Mouse (Mus musculus): ENCODE measurements around the gene Nr1h5. TPM values are rescaled to one million over a fixed set of nuclear protein-coding genes. Genes with fewer than 3 reads are reported as not detected.

The Nr1h5 gene
- polyA plus RNA-seq, 1 experiment: not detected

DNA sequence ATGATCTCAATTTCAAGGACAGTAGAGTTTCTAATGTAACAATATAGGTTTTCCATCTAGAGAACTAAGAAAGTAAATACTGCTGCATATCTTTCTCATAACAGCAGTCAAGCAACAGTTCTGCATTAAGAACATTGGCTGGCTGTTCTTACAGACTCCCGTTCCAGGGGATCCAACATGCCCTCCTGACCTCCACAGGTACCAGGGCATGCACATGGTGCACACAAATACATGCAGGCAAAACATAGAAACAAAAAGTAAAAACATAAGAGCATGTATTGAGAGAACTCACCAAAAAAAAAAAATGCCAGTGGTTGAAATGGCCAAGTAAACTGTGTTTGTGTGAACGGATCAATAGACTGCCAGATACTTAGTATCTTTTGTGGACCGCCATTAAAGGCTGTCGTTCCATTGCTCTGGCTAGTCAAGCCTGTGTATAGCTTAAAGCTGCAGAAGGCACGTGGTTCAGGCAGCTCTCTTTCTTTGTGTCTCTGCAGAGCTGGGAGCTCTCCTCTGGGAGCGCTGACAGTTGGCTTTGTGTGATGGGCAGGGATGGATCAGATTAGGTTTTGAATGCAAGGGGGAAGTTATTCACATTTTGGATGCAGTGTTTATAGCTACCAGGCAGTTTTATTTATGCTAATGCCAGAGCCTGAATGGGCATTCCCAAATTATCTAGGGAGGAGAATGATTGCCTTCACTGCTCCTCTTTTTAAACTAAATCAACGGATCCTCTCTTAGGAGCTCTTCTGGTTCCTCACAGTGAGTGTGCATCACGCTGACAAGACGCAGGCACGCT is 15.8 kb upstream of the Nr1h5 start:
- TF ChIP-seq POLR2A (IDR thresholded peaks at IDR 0.05; ENCODE audit: low read depth, low read length): no peak
- TF ChIP-seq CTCF (IDR thresholded peaks at IDR 0.05; ENCODE audit: borderline replicate concordance, insufficient read depth, low read length): no peak
- Histone ChIP-seq H3K4me3 (ENCODE audit: insufficient read depth, low read length) (no peak overlapping the region), H3K4me1 (ENCODE audit: control insufficient read depth, insufficient read depth, low read length) (no peaks in the 10 kb centered on the region), H3K27ac (ENCODE audit: insufficient read depth, low read length) (no peak overlapping the region)

DNA sequence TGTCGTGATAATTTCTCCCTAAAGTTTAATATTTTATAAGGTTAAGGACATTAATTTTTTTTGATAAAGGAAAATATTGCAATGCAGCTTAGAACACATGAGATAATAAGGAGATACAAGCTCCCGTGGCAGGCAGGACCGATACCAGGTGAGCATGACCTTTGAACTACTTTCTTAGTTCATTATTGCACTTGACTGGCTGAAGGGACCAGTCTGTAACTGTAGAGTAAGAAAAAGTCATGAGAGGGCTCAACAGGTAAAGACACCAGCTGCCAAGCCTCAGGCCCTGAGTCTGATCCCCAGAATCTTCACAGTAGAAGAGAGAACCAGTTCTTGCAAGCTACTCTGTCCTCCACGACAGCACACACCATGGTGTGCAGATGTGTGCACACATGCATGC is 13.0 kb upstream of the Nr1h5 start:
- TF ChIP-seq CTCF (IDR thresholded peaks at IDR 0.05; ENCODE audit: borderline replicate concordance, insufficient read depth, low read length) (no peak), POLR2A (IDR thresholded peaks at IDR 0.05; ENCODE audit: low read depth, low read length) (no peak)
- H3K27ac ChIP-seq (ENCODE audit: insufficient read depth, low read length): no peak overlapping the region
- no peaks in the 10 kb centered on the region for H3K4me1 ChIP-seq (ENCODE audit: control insufficient read depth, insufficient read depth, low read length)
- no peak overlapping the region for H3K4me3 ChIP-seq (ENCODE audit: insufficient read depth, low read length)

DNA sequence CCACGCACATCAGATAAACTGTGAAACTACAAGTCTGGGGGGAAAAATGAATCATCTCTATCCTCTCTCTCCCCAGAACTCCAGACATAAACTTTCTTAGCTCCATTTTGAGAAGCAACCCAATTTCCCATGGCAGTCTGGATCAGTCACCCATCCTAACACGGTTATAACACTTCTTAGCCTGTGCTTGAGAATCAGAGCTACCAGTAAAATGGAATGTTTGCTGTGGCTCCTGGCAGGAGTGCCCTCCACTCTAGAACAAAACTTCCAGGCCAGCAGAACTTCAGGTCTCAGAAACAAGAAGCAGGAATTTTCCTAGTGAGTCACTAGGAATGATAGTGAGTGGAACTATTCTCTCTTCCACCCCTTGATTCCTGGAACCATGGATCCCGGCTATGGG is 6.6 kb upstream of the Nr1h5 start:
- TF ChIP-seq POLR2A (IDR thresholded peaks at IDR 0.05; ENCODE audit: low read depth, low read length) (no peak), CTCF (IDR thresholded peaks at IDR 0.05; ENCODE audit: borderline replicate concordance, insufficient read depth, low read length) (no peak)
- Histone ChIP-seq H3K27ac (ENCODE audit: insufficient read depth, low read length) (peak overlapping the region; percentile 80), H3K4me3 (ENCODE audit: insufficient read depth, low read length) (no peak overlapping the region), H3K4me1 (ENCODE audit: control insufficient read depth, insufficient read depth, low read length) (peaks cover 6% of the 10 kb centered on the region)

DNA sequence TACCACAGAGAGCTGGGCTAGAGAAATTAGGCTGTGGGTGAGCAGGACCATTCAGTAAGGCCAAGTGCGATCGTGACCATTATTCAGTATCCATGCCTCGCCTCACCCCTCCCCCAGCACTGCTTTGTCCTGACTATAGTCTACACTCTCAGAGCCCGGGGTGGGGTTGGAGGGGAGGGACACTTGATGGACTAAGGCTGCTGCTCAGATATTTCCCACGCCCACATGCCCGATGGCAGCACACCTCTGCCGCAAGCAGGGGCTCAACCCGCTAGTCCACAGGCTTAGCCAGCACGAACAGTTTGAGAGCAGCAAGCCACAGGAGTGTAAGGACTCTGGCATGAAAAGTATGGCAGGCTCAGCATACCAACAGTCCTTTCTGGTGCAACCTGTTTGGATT is 6.1 kb upstream of the Nr1h5 start:
- peak overlapping the region; percentile 80 for H3K27ac ChIP-seq (ENCODE audit: insufficient read depth, low read length)
- TF ChIP-seq POLR2A (IDR thresholded peaks at IDR 0.05; ENCODE audit: low read depth, low read length): no peak
- no peak for TF ChIP-seq CTCF (IDR thresholded peaks at IDR 0.05; ENCODE audit: borderline replicate concordance, insufficient read depth, low read length)
- H3K4me1 ChIP-seq (ENCODE audit: control insufficient read depth, insufficient read depth, low read length): peaks cover 6% of the 10 kb centered on the region
- H3K4me3 ChIP-seq (ENCODE audit: insufficient read depth, low read length): no peak overlapping the region

DNA sequence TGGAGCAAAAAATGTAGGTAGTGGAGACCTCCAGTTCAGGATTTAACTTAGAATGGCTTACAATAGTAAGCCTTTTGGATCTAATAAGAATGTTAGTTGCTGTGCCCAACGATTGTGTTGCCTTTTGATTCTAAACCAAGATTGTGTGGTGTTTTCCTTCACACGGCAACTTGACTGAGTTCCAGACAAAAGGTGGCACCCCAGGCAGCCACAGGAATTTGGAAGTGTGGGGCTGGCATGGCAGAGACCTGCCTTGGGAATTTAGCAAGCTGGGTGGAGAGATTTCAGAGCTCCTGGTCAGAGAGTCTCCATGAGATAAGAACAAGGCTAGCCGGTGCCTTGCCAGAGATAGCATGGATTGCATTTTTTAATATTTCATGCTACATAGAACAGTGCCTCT is 8.3 kb downstream of the Nr1h5 start:
- H3K27ac ChIP-seq (ENCODE audit: insufficient read depth, low read length): no peak overlapping the region
- TF ChIP-seq POLR2A (IDR thresholded peaks at IDR 0.05; ENCODE audit: low read depth, low read length) (no peak), CTCF (IDR thresholded peaks at IDR 0.05; ENCODE audit: borderline replicate concordance, insufficient read depth, low read length) (no peak)
- H3K4me1 ChIP-seq (ENCODE audit: control insufficient read depth, insufficient read depth, low read length): no peaks in the 10 kb centered on the region
- H3K4me3 ChIP-seq (ENCODE audit: insufficient read depth, low read length): no peak overlapping the region

DNA sequence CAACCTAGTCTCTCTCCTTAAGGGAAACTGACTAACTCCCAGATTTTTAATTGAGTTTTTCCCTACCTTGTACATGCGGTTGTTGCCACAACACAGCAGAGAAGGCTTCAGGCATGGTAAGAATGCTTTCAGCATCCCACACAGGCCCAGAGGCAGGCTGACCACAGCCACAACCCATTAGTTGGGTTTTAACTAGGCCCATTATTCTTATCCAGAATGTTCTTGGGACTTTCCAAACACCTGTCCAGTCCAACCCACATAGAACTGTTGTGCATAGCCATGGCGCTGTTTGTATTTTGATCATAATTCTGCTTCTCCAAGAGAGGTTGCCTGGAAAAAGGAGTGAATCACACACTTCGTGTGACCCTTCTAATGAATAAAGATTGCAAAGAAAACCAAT is 8.8 kb downstream of the Nr1h5 start:
- TF ChIP-seq POLR2A (IDR thresholded peaks at IDR 0.05; ENCODE audit: low read depth, low read length): no peak
- TF ChIP-seq CTCF (IDR thresholded peaks at IDR 0.05; ENCODE audit: borderline replicate concordance, insufficient read depth, low read length): no peak
- H3K4me3 ChIP-seq (ENCODE audit: insufficient read depth, low read length): no peak overlapping the region
- no peak overlapping the region for H3K27ac ChIP-seq (ENCODE audit: insufficient read depth, low read length)
- H3K4me1 ChIP-seq (ENCODE audit: control insufficient read depth, insufficient read depth, low read length): no peaks in the 10 kb centered on the region

DNA sequence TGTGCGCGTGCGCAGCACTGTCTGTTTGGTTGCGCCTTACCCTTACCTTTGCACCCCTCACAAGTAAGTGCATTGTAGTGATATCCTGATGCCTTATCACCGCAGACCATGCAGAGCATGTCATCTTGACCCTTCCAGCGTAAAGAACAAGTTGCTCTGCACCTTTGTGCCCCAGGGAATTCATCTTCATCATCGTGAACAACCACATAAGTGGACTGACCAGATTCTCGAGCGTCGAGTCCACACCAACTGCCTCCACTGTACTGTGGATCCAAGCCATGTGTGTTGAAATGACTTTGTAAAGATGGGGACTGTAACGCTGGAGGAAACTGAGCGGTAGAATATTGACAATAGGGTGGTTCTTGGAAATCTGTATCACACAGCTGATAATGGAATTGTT is 9.5 kb downstream of the Nr1h5 start:
- H3K27ac ChIP-seq (ENCODE audit: insufficient read depth, low read length): no peak overlapping the region
- no peak for TF ChIP-seq POLR2A (IDR thresholded peaks at IDR 0.05; ENCODE audit: low read depth, low read length)
- TF ChIP-seq CTCF (IDR thresholded peaks at IDR 0.05; ENCODE audit: borderline replicate concordance, insufficient read depth, low read length): no peak
- H3K4me1 ChIP-seq (ENCODE audit: control insufficient read depth, insufficient read depth, low read length): no peaks in the 10 kb centered on the region
- no peak overlapping the region for H3K4me3 ChIP-seq (ENCODE audit: insufficient read depth, low read length)

DNA sequence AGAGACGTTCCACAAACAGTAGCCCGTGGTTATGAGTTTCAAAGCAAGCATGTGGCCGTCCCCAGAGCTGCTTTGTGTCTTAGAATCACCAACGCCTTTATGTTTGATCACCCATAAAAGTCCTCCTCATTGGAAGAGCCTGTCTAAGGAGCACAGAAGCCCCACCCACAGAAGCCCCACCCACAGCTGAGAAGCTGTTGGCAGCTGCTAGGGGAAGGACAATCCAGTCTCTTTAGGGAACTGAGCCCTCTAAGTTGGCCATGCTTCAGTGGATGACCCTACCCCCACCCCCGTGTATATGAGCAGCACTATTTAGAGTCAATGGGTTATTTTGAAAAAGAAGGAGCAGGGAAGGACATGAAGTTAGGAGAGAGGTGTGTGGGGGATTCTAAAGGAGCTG is 17.1 kb downstream of the Nr1h5 start:
- TF ChIP-seq CTCF (IDR thresholded peaks at IDR 0.05; ENCODE audit: borderline replicate concordance, insufficient read depth, low read length) (no peak), POLR2A (IDR thresholded peaks at IDR 0.05; ENCODE audit: low read depth, low read length) (no peak)

DNA sequence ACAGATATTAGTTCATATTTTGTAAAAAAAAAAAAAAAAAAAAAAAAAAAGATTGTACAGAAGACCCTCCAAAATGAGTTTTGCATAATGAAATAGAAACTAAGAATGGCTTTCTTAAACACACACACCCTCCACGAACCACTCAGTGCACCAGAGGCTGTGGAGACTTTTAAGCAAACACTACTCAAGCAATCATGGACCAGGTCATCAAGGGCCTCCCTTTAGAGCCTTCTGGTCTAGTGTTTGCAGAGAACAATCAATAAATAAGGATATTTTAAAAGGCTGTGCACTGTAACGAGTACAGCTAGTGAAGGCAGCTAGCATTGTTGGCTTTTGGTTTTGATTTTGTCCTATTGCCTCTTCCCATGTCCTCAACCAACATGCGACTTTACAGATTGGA is 17.6 kb downstream of the Nr1h5 start:
- TF ChIP-seq POLR2A (IDR thresholded peaks at IDR 0.05; ENCODE audit: low read depth, low read length) (no peak), CTCF (IDR thresholded peaks at IDR 0.05; ENCODE audit: borderline replicate concordance, insufficient read depth, low read length) (no peak)
- Histone ChIP-seq H3K4me3 (ENCODE audit: insufficient read depth, low read length) (no peak overlapping the region), H3K4me1 (ENCODE audit: control insufficient read depth, insufficient read depth, low read length) (no peaks in the 10 kb centered on the region; the same call in 1 of the 2 replicates), H3K27ac (ENCODE audit: insufficient read depth, low read length) (no peak overlapping the region)

More for the DNA sequence above, 17.1 kb downstream of the Nr1h5 start:
- Histone ChIP-seq H3K27ac (ENCODE audit: insufficient read depth, low read length) (no peak overlapping the region), H3K4me3 (ENCODE audit: insufficient read depth, low read length) (no peak overlapping the region), H3K4me1 (ENCODE audit: control insufficient read depth, insufficient read depth, low read length) (no peaks in the 10 kb centered on the region; the same call in 1 of the 2 replicates)

DNA sequence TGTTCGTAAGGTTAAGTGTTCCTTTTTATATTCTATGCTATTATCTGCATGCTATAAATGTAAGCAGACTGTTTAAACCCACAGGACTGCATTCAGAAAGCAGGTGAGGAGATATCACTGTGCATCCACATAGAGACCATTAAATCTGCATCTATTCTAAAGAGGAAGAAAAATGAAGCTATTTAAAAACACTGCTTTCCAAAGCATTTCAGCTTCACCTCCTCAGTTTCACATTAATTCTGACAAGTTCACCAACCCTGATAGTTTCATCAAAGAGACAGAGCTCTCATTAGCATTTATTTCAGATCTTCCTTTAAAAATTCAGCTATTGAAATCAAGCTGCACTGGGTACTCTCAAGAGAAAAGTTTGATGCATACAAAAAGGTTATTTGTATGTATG is 25.8 kb downstream of the Nr1h5 start:
- Histone ChIP-seq H3K27ac (ENCODE audit: insufficient read depth, low read length) (no peak overlapping the region), H3K4me1 (ENCODE audit: control insufficient read depth, insufficient read depth, low read length) (no peaks in the 10 kb centered on the region), H3K4me3 (ENCODE audit: insufficient read depth, low read length) (no peak overlapping the region)
- TF ChIP-seq CTCF (IDR thresholded peaks at IDR 0.05; ENCODE audit: borderline replicate concordance, insufficient read depth, low read length) (no peak), POLR2A (IDR thresholded peaks at IDR 0.05; ENCODE audit: low read depth, low read length) (no peak)
